Mouse (Mus musculus): ENCODE measurements around the gene Ldlrad2. TPM values are rescaled to one million over a fixed set of nuclear protein-coding genes. Genes with fewer than 3 reads are reported as not detected.

Ldlrad2 gene
- polyA plus RNA-seq (2017; shearing (Covaris generic)) = not detected

GRCm38 (mm10) chr4:137574469-137574868 lies at the start of gene Ldlrad2:
Gene Ldlrad2, minus strand, starts transcription at chr4:137574569.

GRCm38 (mm10) chr4:137593601-137594495 lies 19.5 kb upstream of the Ldlrad2 start, which contains the start of gene Usp48:
Gene Usp48, plus strand, starts transcription at chr4:137593755.

Other genes starting within 250 kb of the Ldlrad2 start
- 845 TPM for gene Cdc42, start 216.8 kb downstream of the Ldlrad2 start, polyA plus RNA-seq (2017; shearing (Covaris generic))
- gene Cela3a, start 164.8 kb downstream of the Ldlrad2 start, polyA plus RNA-seq (2017; shearing (Covaris generic)) = not detected
- not detected for gene Cela3b, start 144.0 kb downstream of the Ldlrad2 start, polyA plus RNA-seq (2017; shearing (Covaris generic))
- gene 1700013G24Rik, start 121.3 kb downstream of the Ldlrad2 start, polyA plus RNA-seq (2017; shearing (Covaris generic)) = not detected
- gene Hspg2, start 105.8 kb downstream of the Ldlrad2 start, polyA plus RNA-seq (2017; shearing (Covaris generic)) = not detected
- gene Usp48, start 19.2 kb upstream of the Ldlrad2 start, polyA plus RNA-seq (2017; shearing (Covaris generic)) = 51.7 TPM
- 2.2 TPM for gene Rap1gap, start 90.2 kb upstream of the Ldlrad2 start, polyA plus RNA-seq (2017; shearing (Covaris generic))
- gene Alpl, start 221.8 kb upstream of the Ldlrad2 start, polyA plus RNA-seq (2017; shearing (Covaris generic)) = 4.2 TPM